In the genomic region with DNA sequence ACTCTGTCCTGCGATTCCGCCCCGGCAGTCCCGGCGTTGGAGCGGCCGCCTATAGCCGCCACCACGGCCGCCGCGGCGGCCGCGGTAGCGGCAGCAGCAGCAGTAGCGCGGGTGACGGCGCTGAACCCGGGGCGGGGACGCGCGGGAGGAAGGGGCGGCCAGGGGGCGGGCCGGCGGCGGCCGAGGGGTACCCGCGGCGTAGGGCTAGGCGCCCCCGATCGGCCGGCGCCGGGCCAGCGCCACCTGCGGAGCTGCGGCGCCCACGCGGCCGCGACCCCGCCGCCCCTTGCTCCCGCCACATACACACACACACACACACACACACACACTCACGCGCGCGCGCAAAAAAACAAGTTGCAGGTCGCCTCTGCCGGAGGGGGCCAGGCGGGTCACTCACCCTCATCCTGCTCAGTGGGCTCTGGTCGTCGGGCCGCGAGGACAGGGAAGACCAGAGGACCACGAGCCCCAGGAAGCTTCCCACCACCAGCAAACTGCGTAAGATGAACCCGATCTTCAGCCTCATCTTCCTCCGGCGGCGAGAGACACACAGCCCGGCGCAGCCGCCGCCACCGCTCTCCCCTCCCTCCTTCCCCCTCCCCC, we compare ENCODE assay signal across 7 mouse cellular contexts. TPM values are rescaled to one million over a fixed set of nuclear protein-coding genes. Genes with fewer than 3 reads are reported as not detected.
DNase-seq lines count a peak whose midpoint lies in the region; ATAC-seq and TF ChIP-seq lines count a peak whose summit lies in the region.

A gene (minus strand): TSS at position 577 of the 600 bp plus-strand sequence.

- H3K4me3 ChIP-seq in limb, embryonic 13.5 days: peak within 1 kb of the TSS; percentile 92
- H3K4me3 ChIP-seq in midbrain, embryonic 14.5 days (replicated peaks; ENCODE audit: low read depth, low read length): peak within 1 kb of the TSS; percentile 90
- peak within 1 kb of the TSS; percentile 98 for H3K4me3 ChIP-seq in spleen, adult 2 months (ENCODE audit: extremely low read depth, insufficient read depth, insufficient read length)

- H3K27me3 ChIP-seq in limb, embryonic 13.5 days: no peaks in the 10 kb centered on the region
- H3K27me3 ChIP-seq in midbrain, embryonic 14.5 days (ENCODE audit: control insufficient read depth, insufficient read depth, low read length): no peaks in the 10 kb centered on the region
- no peaks in the 10 kb centered on the region for H3K27me3 ChIP-seq in spleen, adult 2 months (ENCODE audit: control insufficient read depth, insufficient read depth, low read length)

- no peaks in the 10 kb centered on the region for H3K36me3 ChIP-seq in limb, embryonic 13.5 days
- no peaks in the 10 kb centered on the region for H3K36me3 ChIP-seq in midbrain, embryonic 14.5 days (ENCODE audit: control insufficient read depth, insufficient read depth, low read length)
- H3K36me3 ChIP-seq in spleen, adult 2 months (ENCODE audit: control insufficient read depth, insufficient read depth, low read length): no peaks in the 10 kb centered on the region

- no peak for TF ChIP-seq CTCF in spleen, adult 2 months (IDR thresholded peaks at IDR 0.05; ENCODE audit: extremely low read depth, insufficient read depth, insufficient read length, insufficient replicate concordance)

- no peaks in the 10 kb centered on the region for H3K9me3 ChIP-seq in limb, embryonic 13.5 days
- no peaks in the 10 kb centered on the region for H3K9me3 ChIP-seq in midbrain, embryonic 14.5 days (ENCODE audit: control insufficient read depth, low read length)

- peaks cover 33% of the 10 kb centered on the region for H3K4me1 ChIP-seq in limb, embryonic 13.5 days
- H3K4me1 ChIP-seq in midbrain, embryonic 14.5 days (ENCODE audit: control insufficient read depth, insufficient read depth, low read length): peaks cover 12% of the 10 kb centered on the region; the same call in 1 of the 2 replicates
- H3K4me1 ChIP-seq in spleen, adult 2 months (ENCODE audit: control insufficient read depth, insufficient read depth, insufficient read length): peaks cover 3% of the 10 kb centered on the region; the same call in 1 of the 2 replicates

- peak; percentile 87 for ATAC-seq in limb, embryonic 13.5 days (ENCODE audit: low FRiP score, low read depth)
- ATAC-seq in midbrain, embryonic 14.5 days (ENCODE audit: low FRiP score, low TSS enrichment): peak; percentile 85

- DNase-seq in adrenal gland, adult 18-20 months (ENCODE audit: low spot score in 2 of 2): peak; percentile 75 to 76
- peak; percentile 80 for DNase-seq in embryo, embryonic 10.5 days (ENCODE audit: low spot score)
- peak; percentile 98 for DNase-seq in heart, adult 11 months
- DNase-seq in kidney, adult 11 months: peak; percentile 36
- DNase-seq in midbrain, embryonic 14.5 days: peak; percentile 84
- peak in 1 of 2 experiments; percentile 72 for DNase-seq in spleen, adult 2 months (ENCODE audit: low read depth in 1 of 2, low spot score in 2 of 2)

- H3K27ac ChIP-seq in limb, embryonic 13.5 days: peak within 1 kb of the TSS; percentile 97
- peak within 1 kb of the TSS; percentile 89 for H3K27ac ChIP-seq in midbrain, embryonic 14.5 days (replicated peaks; ENCODE audit: low read depth, low read length)
- peak within 1 kb of the TSS; percentile 96 for H3K27ac ChIP-seq in spleen, adult 2 months (ENCODE audit: insufficient read depth, low read length)

- H3K9ac ChIP-seq in limb, embryonic 13.5 days: peak within 1 kb of the TSS; percentile 93
- peak within 1 kb of the TSS; percentile 96 for H3K9ac ChIP-seq in midbrain, embryonic 14.5 days (replicated peaks; ENCODE audit: low read length)

- peak within 1 kb of the TSS; percentile 78 for H3K4me2 ChIP-seq in limb, embryonic 13.5 days (replicated peaks)
- peak within 1 kb of the TSS; percentile 97 for H3K4me2 ChIP-seq in midbrain, embryonic 14.5 days (ENCODE audit: low read length)

- TF ChIP-seq POLR2A in spleen, adult 2 months (IDR thresholded peaks at IDR 0.05; ENCODE audit: low read depth, low read length): no peak; the same call in 1 of the 2 replicates

- WGBS in limb, embryonic 13.5 days: 0% methylated on average over 35 of the region's 74 CpGs
- WGBS in midbrain, embryonic 14.5 days: under 1% methylated on average over 67 of the region's 74 CpGs
- under 1% methylated on average over 31 of the region's 74 CpGs for WGBS in spleen, adult 2 months

RNA-seq across cellular contexts. Expression of the gene that starts here (rescaled TPM):
- total RNA-seq in adrenal gland, adult 18-20 months (2021): 10 to 100 TPM in 1 of 2 experiments, 1 to 10 TPM in 1; 5.0 to 10.3 TPM
- polyA plus RNA-seq in limb, embryonic 13.5 days (2015; fragmentation: Nextera tagmentation; extraction: Ambion mirVana): 12.5 and 13.1 TPM in 2 replicates
- polyA plus RNA-seq in midbrain, embryonic 14.5 days (2014; fragmentation: Nextera tagmentation; extraction: Ambion mirVana): 9.1 and 10.0 TPM in 2 replicates
- polyA plus RNA-seq in spleen, adult 2 months (2012; rRNA removed): 1.9 and 2.0 TPM in 2 replicates
